In the genomic region with DNA sequence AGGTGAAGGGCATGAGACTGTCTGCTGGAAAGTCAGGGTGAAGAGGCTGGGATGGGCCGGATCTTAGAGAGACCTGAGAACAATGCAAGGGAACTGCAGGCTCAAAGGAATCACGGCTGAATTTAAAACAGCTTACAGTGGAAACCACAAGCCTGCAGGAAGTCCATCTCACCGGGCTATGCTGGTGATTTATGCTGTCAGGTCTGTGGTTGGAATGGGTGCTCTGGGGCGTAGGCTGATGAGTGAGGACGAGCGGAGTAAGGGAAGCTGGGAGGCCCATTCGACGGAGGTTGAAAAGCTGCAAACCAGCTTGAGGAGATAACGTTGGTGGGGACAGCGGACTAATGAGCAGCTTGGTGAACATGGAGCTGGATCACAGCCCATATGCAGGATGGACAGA, we compare ENCODE assay signal across 11 mouse cellular contexts.
DNase-seq lines count a peak whose midpoint lies in the region; ATAC-seq lines count a peak whose summit lies in the region.
"Had no signal": no experiment of that assay in that cellular context is flagged by ENCODE, and none has a peak within 500 bp of the region (broad histone marks: within the 10 kb centered on the region; RNA-seq: fewer than 3 reads in every experiment).

No protein-coding gene starts in this region.

- peaks cover 11% of the 10 kb centered on the region; the same call in 1 of the 2 replicates for H3K4me1 ChIP-seq in heart, embryonic 10.5 days
- peaks cover 10% of the 10 kb centered on the region; the same call in 1 of the 2 replicates for H3K4me1 ChIP-seq in neural tube, embryonic 11.5 days (ENCODE audit: control insufficient read depth, insufficient read depth, low read length)
- peaks cover 14% of the 10 kb centered on the region for H3K4me1 ChIP-seq in neural tube, embryonic 15.5 days
- H3K4me1 ChIP-seq in liver, embryonic 12.5 days = peaks cover 40% of the 10 kb centered on the region

- H3K27me3 ChIP-seq in heart, embryonic 10.5 days (ENCODE audit: insufficient read depth, poor library complexity, severe bottlenecking) = no peaks in the 10 kb centered on the region
- no peaks in the 10 kb centered on the region for H3K27me3 ChIP-seq in neural tube, embryonic 11.5 days (ENCODE audit: control insufficient read depth, insufficient read depth, low read length)
- H3K27me3 ChIP-seq in neural tube, embryonic 15.5 days (replicated peaks) = no peaks in the 10 kb centered on the region
- H3K27me3 ChIP-seq in liver, embryonic 12.5 days (replicated peaks) = no peaks in the 10 kb centered on the region; the same call in 1 of the 2 replicates

- no peak overlapping the region for H3K4me2 ChIP-seq in neural tube, embryonic 11.5 days (ENCODE audit: low read depth)
- H3K4me2 ChIP-seq in neural tube, embryonic 15.5 days = no peak overlapping the region
- peak overlapping the region; percentile 35 for H3K4me2 ChIP-seq in liver, embryonic 12.5 days

- ATAC-seq in neural tube, embryonic 11.5 days (ENCODE audit: insufficient read depth, low FRiP score, low TSS enrichment) = no peak
- ATAC-seq in neural tube, embryonic 15.5 days (ENCODE audit: low FRiP score) = no peak
- ATAC-seq in liver, embryonic 12.5 days = peak; percentile 87

- no peak overlapping the region for H3K9ac ChIP-seq in neural tube, embryonic 11.5 days (ENCODE audit: low read length)
- no peak overlapping the region for H3K9ac ChIP-seq in neural tube, embryonic 15.5 days (replicated peaks)
- H3K9ac ChIP-seq in liver, embryonic 12.5 days = no peak overlapping the region

- intact Hi-C loops in heart, postnatal 14 days (cut with DNase I) = no loop called here

- H3K4me3 ChIP-seq in heart, embryonic 10.5 days = no peak overlapping the region
- H3K4me3 ChIP-seq in neural tube, embryonic 11.5 days (ENCODE audit: low read depth, low read length) = no peak overlapping the region
- no peak overlapping the region for H3K4me3 ChIP-seq in neural tube, embryonic 15.5 days (replicated peaks)
- H3K4me3 ChIP-seq in liver, embryonic 12.5 days = no peak overlapping the region

- WGBS in heart, embryonic 10.5 days = 47% methylated on average over 10 of the region's 10 CpGs
- WGBS in neural tube, embryonic 11.5 days = 47% methylated on average over 10 of the region's 10 CpGs
- 29% methylated on average over 10 of the region's 10 CpGs for WGBS in neural tube, embryonic 15.5 days
- WGBS in liver, embryonic 12.5 days (ENCODE audit: insufficient replicate concordance) = 22% methylated on average over 10 of the region's 10 CpGs

- DNase-seq in heart, embryonic 10.5 days (ENCODE audit: low spot score) = peak; percentile 84
- no peak for DNase-seq in heart, postnatal 14 days
- DNase-seq in neural tube, embryonic 11.5 days (ENCODE audit: low spot score) = peak; percentile 19
- DNase-seq in lung, postnatal 4 days = no peak
- no peak for DNase-seq in frontal cortex, postnatal 25 days (ENCODE audit: low spot score in 2 of 2)
- DNase-seq in adrenal gland, postnatal 4 days (ENCODE audit: low spot score in 2 of 2) = no peak
- DNase-seq: cerebellum, adult 11-12 months; layer of hippocampus, adult 9-11 months; lung, adult 18-20 months had no signal

- H3K36me3 ChIP-seq in heart, embryonic 10.5 days = no peaks in the 10 kb centered on the region
- no peaks in the 10 kb centered on the region for H3K36me3 ChIP-seq in neural tube, embryonic 11.5 days (ENCODE audit: control insufficient read depth, insufficient read depth, low read length)
- no peaks in the 10 kb centered on the region for H3K36me3 ChIP-seq in neural tube, embryonic 15.5 days
- H3K36me3 ChIP-seq in liver, embryonic 12.5 days = no peaks in the 10 kb centered on the region

- peak overlapping the region; percentile 37; the same call in 1 of the 2 replicates for H3K27ac ChIP-seq in heart, embryonic 10.5 days
- H3K27ac ChIP-seq in neural tube, embryonic 11.5 days (ENCODE audit: low read depth, low read length) = no peak overlapping the region
- H3K27ac ChIP-seq in neural tube, embryonic 15.5 days (replicated peaks) = no peak overlapping the region
- no peak overlapping the region for H3K27ac ChIP-seq in liver, embryonic 12.5 days

- no peaks in the 10 kb centered on the region for H3K9me3 ChIP-seq in heart, embryonic 10.5 days
- H3K9me3 ChIP-seq in neural tube, embryonic 11.5 days (ENCODE audit: control insufficient read depth, low read length) = no peaks in the 10 kb centered on the region
- no peaks in the 10 kb centered on the region for H3K9me3 ChIP-seq in neural tube, embryonic 15.5 days (replicated peaks)
- H3K9me3 ChIP-seq in liver, embryonic 12.5 days (replicated peaks) = no peaks in the 10 kb centered on the region

Comparison
In these comparisons a context has a peak if more than half of its experiments do, and no peak if none do; other contexts are left out.
1. DNase-seq: peak in heart, embryonic 10.5 days (single experiment) and neural tube, embryonic 11.5 days (single experiment); none in heart, postnatal 14 days (0 of 2), lung, postnatal 4 days (0 of 2), frontal cortex, postnatal 25 days (0 of 2) and adrenal gland, postnatal 4 days (0 of 2).